Mouse (Mus musculus): Measurements from ENCODE around the gene Ap1s3. TPM values are rescaled to one million over a fixed set of nuclear protein-coding genes. Genes with fewer than 3 reads are reported as not detected.
A peak's percentile ranks its signal among the peaks of the same experiment; 100 is the strongest.

Ap1s3 gene
- polyA plus RNA-seq, 1 experiment from 2014 or later, result 0.11 TPM

DNA sequence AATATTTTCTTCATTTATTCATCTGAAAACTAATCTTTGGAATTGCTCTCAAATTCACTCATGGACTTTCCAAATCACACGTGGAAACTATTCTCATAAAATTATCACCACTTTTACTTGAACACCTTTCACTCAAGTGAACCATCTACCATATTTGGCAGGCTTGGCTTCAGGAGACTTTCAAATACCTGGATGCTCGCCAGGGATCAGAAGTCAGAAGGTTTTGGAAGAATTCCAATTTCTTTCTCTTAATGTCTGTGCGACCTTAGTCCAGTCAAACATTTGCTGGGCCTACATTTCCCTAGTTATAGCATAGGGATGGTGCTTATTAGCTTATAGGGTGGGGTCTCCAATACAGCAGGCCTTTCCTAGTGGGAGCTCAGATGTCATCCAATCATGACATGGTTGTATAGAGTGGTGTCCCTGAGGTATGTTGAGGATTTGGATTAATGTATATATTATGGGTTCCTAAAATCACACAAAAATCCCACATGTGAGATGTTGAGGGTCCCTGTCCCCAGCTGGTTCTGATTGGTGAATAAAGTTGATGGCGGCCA is 79.0 kb downstream of the Ap1s3 start:
- no peaks in the 10 kb centered on the region for H3K9me3 ChIP-seq (replicated peaks; ENCODE audit: control insufficient read depth, low read length)
- H3K27ac ChIP-seq (ENCODE audit: low read length), result no peak overlapping the region
- no peak overlapping the region for H3K4me2 ChIP-seq (ENCODE audit: low read depth, low read length)
- no peaks in the 10 kb centered on the region for H3K27me3 ChIP-seq (ENCODE audit: control insufficient read depth, insufficient read depth, low read length)
- peak; percentile 52; the same call in 1 of the 2 replicates for ATAC-seq (replicated peaks; ENCODE audit: extremely low read depth, insufficient read depth, low FRiP score)
- peaks cover 15% of the 10 kb centered on the region for H3K4me1 ChIP-seq (ENCODE audit: control insufficient read depth, insufficient read depth, low read length)
- no peaks in the 10 kb centered on the region for H3K36me3 ChIP-seq (ENCODE audit: control insufficient read depth, insufficient read depth)
- WGBS, result 35% methylated on average over 4 of the region's 4 CpGs
- no peak overlapping the region for H3K9ac ChIP-seq (ENCODE audit: low read length)
- H3K4me3 ChIP-seq (ENCODE audit: low read length), result no peak overlapping the region

DNA sequence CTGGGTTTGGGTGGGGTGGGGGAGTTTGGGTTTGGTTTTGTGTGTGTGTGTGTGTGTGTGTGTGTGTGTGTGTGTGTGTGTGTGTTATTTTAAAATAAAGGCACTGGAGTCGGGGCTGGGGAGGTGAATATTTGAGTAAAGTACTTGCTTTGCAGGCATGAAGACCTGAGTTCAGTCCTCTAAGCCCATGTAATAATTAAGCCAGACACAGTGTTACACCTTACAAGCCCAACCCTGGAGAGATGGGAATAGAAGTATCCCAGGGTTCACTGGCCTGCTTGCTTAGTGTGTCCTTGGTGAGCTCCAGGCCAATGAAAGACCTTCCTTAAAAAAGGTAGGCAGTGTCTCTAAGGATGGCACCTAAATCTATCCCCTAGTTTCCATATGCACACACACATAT is 80.7 kb downstream of the Ap1s3 start:
- no peaks in the 10 kb centered on the region for H3K9me3 ChIP-seq (replicated peaks; ENCODE audit: control insufficient read depth, low read length)
- ATAC-seq (replicated peaks; ENCODE audit: extremely low read depth, insufficient read depth, low FRiP score), result no peak
- 95% methylated on average over 1 of the region's 1 CpGs for WGBS

GRCm38 (mm10) chr1:79589971-79590763 is 81.6 kb downstream of the Ap1s3 start:
- Histone ChIP-seq H3K9me3 (replicated peaks; ENCODE audit: control insufficient read depth, low read length) (no peaks in the 10 kb centered on the region), H3K27me3 (ENCODE audit: control insufficient read depth, insufficient read depth, low read length) (no peaks in the 10 kb centered on the region), H3K4me3 (ENCODE audit: low read length) (no peak overlapping the region), H3K9ac (ENCODE audit: low read length) (no peak overlapping the region), H3K4me1 (ENCODE audit: control insufficient read depth, insufficient read depth, low read length) (peaks cover 17% of the 10 kb centered on the region), H3K27ac (ENCODE audit: low read length) (peak overlapping the region; percentile 81), H3K4me2 (ENCODE audit: low read depth, low read length) (no peak overlapping the region), H3K36me3 (ENCODE audit: control insufficient read depth, insufficient read depth) (no peaks in the 10 kb centered on the region)
- no peak for ATAC-seq (replicated peaks; ENCODE audit: extremely low read depth, insufficient read depth, low FRiP score)
- 66% methylated on average over 4 of the region's 4 CpGs for WGBS

More for the DNA sequence above, 80.7 kb downstream of the Ap1s3 start:
- H3K27me3 ChIP-seq (ENCODE audit: control insufficient read depth, insufficient read depth, low read length), result no peaks in the 10 kb centered on the region
- H3K36me3 ChIP-seq (ENCODE audit: control insufficient read depth, insufficient read depth), result no peaks in the 10 kb centered on the region
- H3K4me3 ChIP-seq (ENCODE audit: low read length), result no peak overlapping the region
- H3K4me1 ChIP-seq (ENCODE audit: control insufficient read depth, insufficient read depth, low read length), result peaks cover 17% of the 10 kb centered on the region
- H3K4me2 ChIP-seq (ENCODE audit: low read depth, low read length), result no peak overlapping the region
- no peak overlapping the region for H3K27ac ChIP-seq (ENCODE audit: low read length)
- H3K9ac ChIP-seq (ENCODE audit: low read length), result no peak overlapping the region

- WGBS, result 25% methylated on average over 6 of the region's 6 CpGs
- ATAC-seq (replicated peaks; ENCODE audit: extremely low read depth, insufficient read depth, low FRiP score), result peak; percentile 70
- Histone ChIP-seq H3K27ac (ENCODE audit: low read length) (peak overlapping the region; percentile 81), H3K4me1 (ENCODE audit: control insufficient read depth, insufficient read depth, low read length) (peaks cover 17% of the 10 kb centered on the region), H3K4me3 (ENCODE audit: low read length) (no peak overlapping the region), H3K9me3 (replicated peaks; ENCODE audit: control insufficient read depth, low read length) (no peaks in the 10 kb centered on the region), H3K27me3 (ENCODE audit: control insufficient read depth, insufficient read depth, low read length) (no peaks in the 10 kb centered on the region), H3K36me3 (ENCODE audit: control insufficient read depth, insufficient read depth) (no peaks in the 10 kb centered on the region), H3K4me2 (ENCODE audit: low read depth, low read length) (no peak overlapping the region), H3K9ac (ENCODE audit: low read length) (no peak overlapping the region)
Observed at GRCm38 (mm10) chr1:79589424-79589823, 82.3 kb downstream of the Ap1s3 start.

GRCm38 (mm10) chr1:79581136-79581679 is 90.6 kb downstream of the Ap1s3 start:
- Histone ChIP-seq H3K4me1 (ENCODE audit: control insufficient read depth, insufficient read depth, low read length) (peaks cover 4% of the 10 kb centered on the region), H3K9me3 (replicated peaks; ENCODE audit: control insufficient read depth, low read length) (no peaks in the 10 kb centered on the region), H3K9ac (ENCODE audit: low read length) (peak overlapping the region; percentile 63), H3K27me3 (ENCODE audit: control insufficient read depth, insufficient read depth, low read length) (no peaks in the 10 kb centered on the region), H3K27ac (ENCODE audit: low read length) (no peak overlapping the region), H3K36me3 (ENCODE audit: control insufficient read depth, insufficient read depth) (no peaks in the 10 kb centered on the region), H3K4me3 (ENCODE audit: low read length) (peak overlapping the region; percentile 49), H3K4me2 (ENCODE audit: low read depth, low read length) (peak overlapping the region; percentile 79)
- 5% methylated on average over 15 of the region's 15 CpGs for WGBS
- ATAC-seq (replicated peaks; ENCODE audit: extremely low read depth, insufficient read depth, low FRiP score), result no peak

GRCm38 (mm10) chr1:79577357-79577756 is 94.4 kb downstream of the Ap1s3 start:
- no peak for ATAC-seq (replicated peaks; ENCODE audit: extremely low read depth, insufficient read depth, low FRiP score)
- Histone ChIP-seq H3K4me2 (ENCODE audit: low read depth, low read length) (no peak overlapping the region), H3K9ac (ENCODE audit: low read length) (no peak overlapping the region), H3K9me3 (replicated peaks; ENCODE audit: control insufficient read depth, low read length) (no peaks in the 10 kb centered on the region), H3K4me1 (ENCODE audit: control insufficient read depth, insufficient read depth, low read length) (peaks cover 4% of the 10 kb centered on the region), H3K27me3 (ENCODE audit: control insufficient read depth, insufficient read depth, low read length) (no peaks in the 10 kb centered on the region), H3K36me3 (ENCODE audit: control insufficient read depth, insufficient read depth) (no peaks in the 10 kb centered on the region), H3K4me3 (ENCODE audit: low read length) (no peak overlapping the region), H3K27ac (ENCODE audit: low read length) (no peak overlapping the region)
- 68% methylated on average over 3 of the region's 3 CpGs for WGBS

GRCm38 (mm10) chr1:79571912-79572311 is 99.9 kb downstream of the Ap1s3 start:
- H3K4me2 ChIP-seq (ENCODE audit: low read depth, low read length), result no peak overlapping the region
- no peak for ATAC-seq (replicated peaks; ENCODE audit: extremely low read depth, insufficient read depth, low FRiP score)
- no peak overlapping the region for H3K4me3 ChIP-seq (ENCODE audit: low read length)
- H3K27me3 ChIP-seq (ENCODE audit: control insufficient read depth, insufficient read depth, low read length), result no peaks in the 10 kb centered on the region
- H3K36me3 ChIP-seq (ENCODE audit: control insufficient read depth, insufficient read depth), result no peaks in the 10 kb centered on the region
- no peaks in the 10 kb centered on the region for H3K9me3 ChIP-seq (replicated peaks; ENCODE audit: control insufficient read depth, low read length)
- no peaks in the 10 kb centered on the region for H3K4me1 ChIP-seq (ENCODE audit: control insufficient read depth, insufficient read depth, low read length)
- H3K27ac ChIP-seq (ENCODE audit: low read length), result no peak overlapping the region
- H3K9ac ChIP-seq (ENCODE audit: low read length), result no peak overlapping the region
- WGBS, result 81% methylated on average over 4 of the region's 4 CpGs

DNA sequence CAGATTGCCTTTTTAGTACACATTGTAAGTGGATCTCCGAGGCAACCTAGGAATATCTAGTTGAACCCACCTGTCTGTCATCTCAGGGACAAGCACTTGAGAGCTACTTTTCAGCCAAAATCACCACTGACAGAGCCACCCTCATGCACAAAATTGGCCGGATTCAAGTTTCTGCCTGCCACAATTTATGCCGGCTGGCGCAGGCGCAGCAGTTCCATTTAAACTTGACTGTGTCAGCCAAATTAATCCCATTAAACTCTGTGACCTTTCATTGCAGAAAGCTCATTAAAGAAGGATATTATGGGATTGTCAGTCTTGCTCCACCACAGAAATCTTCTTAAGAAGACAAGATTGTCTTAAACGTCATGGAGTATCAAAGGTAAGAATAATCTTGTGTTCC is 100.6 kb downstream of the Ap1s3 start:
- no peak for ATAC-seq (replicated peaks; ENCODE audit: extremely low read depth, insufficient read depth, low FRiP score)

DNA sequence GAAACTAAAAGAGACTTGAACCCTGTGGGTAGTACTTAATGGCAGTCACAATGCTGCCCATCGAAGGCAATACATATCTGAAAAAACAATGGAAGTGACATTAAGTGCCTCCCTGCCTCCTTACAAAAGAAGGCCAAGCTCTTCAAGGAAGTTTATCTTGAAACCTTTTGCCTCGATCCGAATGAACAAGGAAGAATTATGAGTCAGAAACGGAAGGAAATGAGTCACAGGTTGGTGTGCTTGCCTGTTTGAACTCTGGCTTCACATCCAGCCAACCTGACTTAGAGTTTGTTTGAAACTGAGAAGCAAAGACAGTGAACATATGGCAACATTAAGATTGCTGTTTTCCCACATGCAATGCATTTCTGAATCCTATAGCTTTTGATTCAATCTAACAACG is 110.6 kb downstream of the Ap1s3 start:
- H3K4me3 ChIP-seq (ENCODE audit: low read length), result no peak overlapping the region
- WGBS, result 60% methylated on average over 5 of the region's 5 CpGs
- no peaks in the 10 kb centered on the region for H3K36me3 ChIP-seq (ENCODE audit: control insufficient read depth, insufficient read depth)
- H3K27me3 ChIP-seq (ENCODE audit: control insufficient read depth, insufficient read depth, low read length), result no peaks in the 10 kb centered on the region
- H3K9ac ChIP-seq (ENCODE audit: low read length), result no peak overlapping the region
- H3K9me3 ChIP-seq (replicated peaks; ENCODE audit: control insufficient read depth, low read length), result no peaks in the 10 kb centered on the region
- H3K4me1 ChIP-seq (ENCODE audit: control insufficient read depth, insufficient read depth, low read length), result no peaks in the 10 kb centered on the region
- ATAC-seq (replicated peaks; ENCODE audit: extremely low read depth, insufficient read depth, low FRiP score), result no peak
- H3K27ac ChIP-seq (ENCODE audit: low read length), result no peak overlapping the region
- H3K4me2 ChIP-seq (ENCODE audit: low read depth, low read length), result no peak overlapping the region

More for the DNA sequence above, 100.6 kb downstream of the Ap1s3 start:
- 82% methylated on average over 6 of the region's 6 CpGs for WGBS
- Histone ChIP-seq H3K27me3 (ENCODE audit: control insufficient read depth, insufficient read depth, low read length) (no peaks in the 10 kb centered on the region), H3K4me2 (ENCODE audit: low read depth, low read length) (no peak overlapping the region), H3K36me3 (ENCODE audit: control insufficient read depth, insufficient read depth) (no peaks in the 10 kb centered on the region), H3K9me3 (replicated peaks; ENCODE audit: control insufficient read depth, low read length) (no peaks in the 10 kb centered on the region), H3K27ac (ENCODE audit: low read length) (no peak overlapping the region), H3K4me1 (ENCODE audit: control insufficient read depth, insufficient read depth, low read length) (no peaks in the 10 kb centered on the region), H3K4me3 (ENCODE audit: low read length) (no peak overlapping the region), H3K9ac (ENCODE audit: low read length) (no peak overlapping the region)

Measured in heart, embryonic 16.5 days (tissue).